Mouse (Mus musculus) testis, adult 2 months (tissue): ENCODE data around the gene Lonp2.

Source experiments
- CTCF ChIP-seq: fragments of 200-500 bp; IDR thresholded peaks from 2 replicates; pipeline ENCODE4 v1.5.1; 2012; ENCODE audit warnings: low read depth, mild to moderate bottlenecking, inconsistent platforms, low read length, moderate library complexity; ENCODE audit not compliant: control insufficient read depth, insufficient read depth, insufficient replicate concordance
- POLR2A ChIP-seq: fragments of 200-500 bp; IDR thresholded peaks from 2 replicates; pipeline ENCODE4 v1.6.1; 2012; ENCODE audit warnings: low read depth, mild to moderate bottlenecking, inconsistent platforms, low read length, moderate library complexity; ENCODE audit not compliant: control insufficient read depth

- TF ChIP-seq CTCF, result no peak
- TF ChIP-seq POLR2A, result no peak
Observed at GRCm38 (mm10) chr8:86730303-86730702, 106.5 kb downstream of the Lonp2 start.
